Mouse (Mus musculus) megakaryocyte, embryonic 14.5 days (primary cell): ENCODE results near the gene Sipa1l3.

Experiments used
- FLI1 ChIP-seq: IDR thresholded peaks from 2 replicates; pipeline ENCODE4 v1.6.1; 2012; ENCODE audit warnings: low read length, inconsistent platforms, mixed read lengths
- GATA1 ChIP-seq: IDR thresholded peaks from 3 replicates; pipeline ENCODE4 v1.6.1; 2012; ENCODE audit warnings: mixed read lengths, low read length, inconsistent platforms, borderline replicate concordance

- TF ChIP-seq GATA1, result no peak
- TF ChIP-seq FLI1, result no peak
Observed at GRCm38 (mm10) chr7:29437072-29437471, 81.4 kb downstream of the Sipa1l3 start.
